8 mouse cellular contexts compared by ENCODE assay signal in genomic region chr11:62613657-62614365, GRCm38 (mm10). TPM values are rescaled to one million over a fixed set of nuclear protein-coding genes. Genes with fewer than 3 reads are reported as not detected.
DNase-seq lines count a peak whose midpoint lies in the region; ATAC-seq and TF ChIP-seq lines count a peak whose summit lies in the region.

No protein-coding gene starts in this region.

- peak; percentile 99 for DNase-seq in WW6 (ENCODE audit: low read depth, low spot score)
- peak; percentile 94 to 99 for DNase-seq in cerebellum, postnatal 4 days (ENCODE audit: low spot score in 2 of 2)
- peak; percentile 92 for DNase-seq in gastrocnemius, adult 2 months
- DNase-seq in hindbrain, postnatal 0 days (ENCODE audit: low spot score) = peak; percentile 98
- peak; percentile 93 to 97 for DNase-seq in left cerebral cortex, adult 18-20 months (ENCODE audit: low spot score in 2 of 2)
- peak; percentile 92 to 95 for DNase-seq in lung, postnatal 4 days
- peak; percentile 89 for DNase-seq in retina, postnatal 7 days (ENCODE audit: low read depth, low spot score)
- DNase-seq in urinary bladder, adult 18-20 months (ENCODE audit: low spot score in 2 of 2) = peak; percentile 74 to 84

- H3K9ac ChIP-seq in hindbrain, postnatal 0 days (replicated peaks; ENCODE audit: low read length) = peak overlapping the region; percentile 52

- H3K27ac ChIP-seq in gastrocnemius, adult 2 months = no peak overlapping the region
- peak overlapping the region; percentile 89 for H3K27ac ChIP-seq in hindbrain, postnatal 0 days

- peak overlapping the region; percentile 52 for H3K4me2 ChIP-seq in hindbrain, postnatal 0 days (ENCODE audit: low read depth, low read length)

- intact Hi-C loops in gastrocnemius, adult 2 months (cut with DNase I) = loop anchor here (1.0 kb wide), 2 partner anchors 35 to 61 kb away; no protein-coding TSS in a partner anchor

- H3K4me1 ChIP-seq in hindbrain, postnatal 0 days (ENCODE audit: insufficient read depth, low read length) = peaks cover 16% of the 10 kb centered on the region; the same call in 1 of the 2 replicates

- no peaks in the 10 kb centered on the region for H3K27me3 ChIP-seq in hindbrain, postnatal 0 days (ENCODE audit: insufficient read depth, low read length)

- WGBS in hindbrain, postnatal 0 days = 7% methylated on average over 19 of the region's 19 CpGs

- 0 out of 2 replicates have a peak, but pooled peaks have one; percentile 100 for TF ChIP-seq CTCF in gastrocnemius, adult 2 months (IDR thresholded peaks at IDR 0.05)
- peak; percentile 100 for TF ChIP-seq CTCF in hindbrain, postnatal 0 days (IDR thresholded peaks at IDR 0.05; ENCODE audit: low read depth)

- H3K9me3 ChIP-seq in hindbrain, postnatal 0 days (ENCODE audit: low read length) = no peaks in the 10 kb centered on the region

- peak overlapping the region; percentile 47 for H3K4me3 ChIP-seq in gastrocnemius, adult 2 months
- peak overlapping the region; percentile 20 for H3K4me3 ChIP-seq in hindbrain, postnatal 0 days (ENCODE audit: low read length)

- ATAC-seq in hindbrain, postnatal 0 days = peak; percentile 94

- H3K36me3 ChIP-seq in hindbrain, postnatal 0 days (ENCODE audit: insufficient read depth, low read length) = peaks cover 4% of the 10 kb centered on the region; the same call in 1 of the 2 replicates

RNA-seq across cellular contexts. Expression of gene Lrrc75a, which starts 34.5 kb away (rescaled TPM):
- 1 to 10 TPM; 3.2 to 5.6 TPM for total RNA-seq in gastrocnemius, adult 2 months (2021)
- total RNA-seq in hindbrain, postnatal 0 days (2014; rRNA removed) = 26.0 and 29.7 TPM in 2 replicates
- polyA plus RNA-seq in hindbrain, postnatal 0 days (2015; fragmentation: Nextera tagmentation; extraction: Ambion mirVana) = 6.4 and 6.9 TPM in 2 replicates
- total RNA-seq in left cerebral cortex, adult 18-20 months (2021) = 10 to 100 TPM; 24.2 to 28.0 TPM

RNA-seq across cellular contexts. Expression of gene Mmgt2, which starts 34.7 kb away (rescaled TPM):
- total RNA-seq in gastrocnemius, adult 2 months (2021) = 1 to 10 TPM; 2.9 to 3.5 TPM
- total RNA-seq in hindbrain, postnatal 0 days (2014; rRNA removed) = 15.6 and 43.9 TPM in 2 replicates
- polyA plus RNA-seq in hindbrain, postnatal 0 days (2015; fragmentation: Nextera tagmentation; extraction: Ambion mirVana) = 22.6 and 28.1 TPM in 2 replicates
- total RNA-seq in left cerebral cortex, adult 18-20 months (2021) = 10 to 100 TPM; 23.7 to 24.0 TPM

RNA-seq across cellular contexts. Expression of gene Trpv2, which starts 39.5 kb away (rescaled TPM):
- total RNA-seq in gastrocnemius, adult 2 months (2021) = 1 to 10 TPM in 1 of 2 experiments, under 1 TPM in 1; 0.89 to 1.1 TPM
- total RNA-seq in hindbrain, postnatal 0 days (2014; rRNA removed) = 46.2 and 51.0 TPM in 2 replicates
- polyA plus RNA-seq in hindbrain, postnatal 0 days (2015; fragmentation: Nextera tagmentation; extraction: Ambion mirVana) = 24.4 and 24.9 TPM in 2 replicates
- 10 to 100 TPM; 21.1 to 21.2 TPM for total RNA-seq in left cerebral cortex, adult 18-20 months (2021)

Comparison
In these comparisons a context has a peak if more than half of its experiments do, and no peak if none do; other contexts are left out.
1. RNA of gene Trpv2, which starts 39.5 kb away (total RNA-seq): 46.2 to 51.0 TPM in hindbrain, postnatal 0 days and 21.1 to 21.2 TPM in left cerebral cortex, adult 18-20 months; 0.89 to 1.1 TPM in gastrocnemius, adult 2 months; every median in the first group is over 10 times any median in the second.
2. Peak in every context shown above with its lines, with median percentiles within 50 percentile points of each other: DNase-seq.